Mouse (Mus musculus): ENCODE data around the gene Pabpc1l. TPM values are rescaled to one million over a fixed set of nuclear protein-coding genes. Genes with fewer than 3 reads are reported as not detected.

Gene Pabpc1l
- polyA plus RNA-seq (2015; fragmentation: Nextera tagmentation; extraction: Ambion mirVana): 1.8 and 2.5 TPM in 2 replicates

GRCm38 (mm10) chr2:164025150-164025549 is at the start of gene Pabpc1l:
Gene Pabpc1l, plus strand, starts transcription at chr2:164025450.
- Histone ChIP-seq H3K4me2 (ENCODE audit: low read length) (no peak within 1 kb of the TSS), H3K4me3 (ENCODE audit: low read depth, low read length) (no peak within 1 kb of the TSS), H3K27me3 (ENCODE audit: control insufficient read depth, insufficient read depth, low read depth, low read length) (no peaks in the 10 kb centered on the region), H3K4me1 (ENCODE audit: control insufficient read depth, insufficient read depth, low read length) (no peaks in the 10 kb centered on the region), H3K9ac (ENCODE audit: low read depth, low read length) (no peak within 1 kb of the TSS), H3K27ac (ENCODE audit: low read length) (no peak within 1 kb of the TSS), H3K36me3 (ENCODE audit: control insufficient read depth, insufficient read depth, low read length) (peaks cover under 1% of the 10 kb centered on the region; the same call in 1 of the 2 replicates), H3K9me3 (replicated peaks; ENCODE audit: control insufficient read depth, low read length, poor library complexity, severe bottlenecking) (no peaks in the 10 kb centered on the region)
- 85% methylated on average over 16 of the region's 16 CpGs for WGBS
- ATAC-seq: no peak

- no peak for ATAC-seq
- WGBS: 84% methylated on average over 6 of the region's 7 CpGs
- peaks cover 4% of the 10 kb centered on the region; the same call in 1 of the 2 replicates for H3K9me3 ChIP-seq (replicated peaks; ENCODE audit: control insufficient read depth, low read length, poor library complexity, severe bottlenecking)
These were observed 48.8 kb upstream of the Pabpc1l start for GRCm38 (mm10) chr2:163976448-163976847.

GRCm38 (mm10) chr2:163987233-163987632 is 38.0 kb upstream of the Pabpc1l start:
- no peak overlapping the region for H3K4me3 ChIP-seq (ENCODE audit: low read depth, low read length)
- no peaks in the 10 kb centered on the region for H3K4me1 ChIP-seq (ENCODE audit: control insufficient read depth, insufficient read depth, low read length)
- 83% methylated on average over 8 of the region's 8 CpGs for WGBS
- ATAC-seq: no peak
- H3K9ac ChIP-seq (ENCODE audit: low read depth, low read length): no peak overlapping the region
- H3K9me3 ChIP-seq (replicated peaks; ENCODE audit: control insufficient read depth, low read length, poor library complexity, severe bottlenecking): no peaks in the 10 kb centered on the region
- no peak overlapping the region for H3K4me2 ChIP-seq (ENCODE audit: low read length)
- H3K27me3 ChIP-seq (ENCODE audit: control insufficient read depth, insufficient read depth, low read depth, low read length): no peaks in the 10 kb centered on the region
- no peak overlapping the region for H3K27ac ChIP-seq (ENCODE audit: low read length)
- H3K36me3 ChIP-seq (ENCODE audit: control insufficient read depth, insufficient read depth, low read length): no peaks in the 10 kb centered on the region

More at GRCm38 (mm10) chr2:163976448-163976847, 48.8 kb upstream of the Pabpc1l start:
- H3K4me3 ChIP-seq (ENCODE audit: low read depth, low read length): no peak overlapping the region
- no peak overlapping the region for H3K9ac ChIP-seq (ENCODE audit: low read depth, low read length)
- no peaks in the 10 kb centered on the region for H3K27me3 ChIP-seq (ENCODE audit: control insufficient read depth, insufficient read depth, low read depth, low read length)
- H3K27ac ChIP-seq (ENCODE audit: low read length): no peak overlapping the region
- H3K36me3 ChIP-seq (ENCODE audit: control insufficient read depth, insufficient read depth, low read length): no peaks in the 10 kb centered on the region
- H3K4me1 ChIP-seq (ENCODE audit: control insufficient read depth, insufficient read depth, low read length): no peaks in the 10 kb centered on the region
- no peak overlapping the region for H3K4me2 ChIP-seq (ENCODE audit: low read length)

GRCm38 (mm10) chr2:163992871-163993270 is 32.4 kb upstream of the Pabpc1l start:
- Histone ChIP-seq H3K36me3 (ENCODE audit: control insufficient read depth, insufficient read depth, low read length) (no peaks in the 10 kb centered on the region), H3K4me2 (ENCODE audit: low read length) (no peak overlapping the region), H3K27me3 (ENCODE audit: control insufficient read depth, insufficient read depth, low read depth, low read length) (no peaks in the 10 kb centered on the region), H3K27ac (ENCODE audit: low read length) (no peak overlapping the region), H3K9ac (ENCODE audit: low read depth, low read length) (no peak overlapping the region), H3K4me3 (ENCODE audit: low read depth, low read length) (no peak overlapping the region), H3K4me1 (ENCODE audit: control insufficient read depth, insufficient read depth, low read length) (peaks cover 23% of the 10 kb centered on the region), H3K9me3 (replicated peaks; ENCODE audit: control insufficient read depth, low read length, poor library complexity, severe bottlenecking) (no peaks in the 10 kb centered on the region)
- 94% methylated on average over 2 of the region's 2 CpGs for WGBS
- no peak for ATAC-seq

GRCm38 (mm10) chr2:163994654-163994976 is 30.6 kb upstream of the Pabpc1l start, which contains the start of gene Ywhab:
Gene Ywhab, plus strand, starts transcription at chr2:163994960.
- H3K9me3 ChIP-seq (replicated peaks; ENCODE audit: control insufficient read depth, low read length, poor library complexity, severe bottlenecking): no peaks in the 10 kb centered on the region
- peak within 1 kb of the TSS; percentile 75 for H3K4me2 ChIP-seq (ENCODE audit: low read length)
- H3K4me1 ChIP-seq (ENCODE audit: control insufficient read depth, insufficient read depth, low read length): peaks cover 30% of the 10 kb centered on the region
- H3K27ac ChIP-seq (ENCODE audit: low read length): peak within 1 kb of the TSS; percentile 85
- H3K9ac ChIP-seq (ENCODE audit: low read depth, low read length): peak within 1 kb of the TSS; percentile 93
- H3K36me3 ChIP-seq (ENCODE audit: control insufficient read depth, insufficient read depth, low read length): no peaks in the 10 kb centered on the region
- no peaks in the 10 kb centered on the region for H3K27me3 ChIP-seq (ENCODE audit: control insufficient read depth, insufficient read depth, low read depth, low read length)
- ATAC-seq: no peak
- 0% methylated on average over 10 of the region's 14 CpGs for WGBS
- H3K4me3 ChIP-seq (ENCODE audit: low read depth, low read length): peak within 1 kb of the TSS; percentile 99

GRCm38 (mm10) chr2:163994977-163995862 is 30.0 kb upstream of the Pabpc1l start:
- Histone ChIP-seq H3K9ac (ENCODE audit: low read depth, low read length) (peak overlapping the region; percentile 93), H3K4me3 (ENCODE audit: low read depth, low read length) (peak overlapping the region; percentile 99), H3K4me1 (ENCODE audit: control insufficient read depth, insufficient read depth, low read length) (peaks cover 31% of the 10 kb centered on the region), H3K4me2 (ENCODE audit: low read length) (peak overlapping the region; percentile 75), H3K27me3 (ENCODE audit: control insufficient read depth, insufficient read depth, low read depth, low read length) (no peaks in the 10 kb centered on the region), H3K27ac (ENCODE audit: low read length) (peak overlapping the region; percentile 85), H3K36me3 (ENCODE audit: control insufficient read depth, insufficient read depth, low read length) (no peaks in the 10 kb centered on the region), H3K9me3 (replicated peaks; ENCODE audit: control insufficient read depth, low read length, poor library complexity, severe bottlenecking) (no peaks in the 10 kb centered on the region)
- ATAC-seq: peak; percentile 100
- whole genome bisulfite sequencing: under 1% methylated on average over 65 of the region's 79 CpGs

GRCm38 (mm10) chr2:163996275-163996674 is 29.0 kb upstream of the Pabpc1l start:
- no peaks in the 10 kb centered on the region for H3K27me3 ChIP-seq (ENCODE audit: control insufficient read depth, insufficient read depth, low read depth, low read length)
- H3K27ac ChIP-seq (ENCODE audit: low read length): no peak overlapping the region
- WGBS: 82% methylated on average over 6 of the region's 6 CpGs
- peak overlapping the region; percentile 93 for H3K9ac ChIP-seq (ENCODE audit: low read depth, low read length)
- peak overlapping the region; percentile 99 for H3K4me3 ChIP-seq (ENCODE audit: low read depth, low read length)
- no peaks in the 10 kb centered on the region for H3K9me3 ChIP-seq (replicated peaks; ENCODE audit: control insufficient read depth, low read length, poor library complexity, severe bottlenecking)
- H3K4me1 ChIP-seq (ENCODE audit: control insufficient read depth, insufficient read depth, low read length): peaks cover 34% of the 10 kb centered on the region
- H3K4me2 ChIP-seq (ENCODE audit: low read length): peak overlapping the region; percentile 75
- no peak for ATAC-seq
- H3K36me3 ChIP-seq (ENCODE audit: control insufficient read depth, insufficient read depth, low read length): no peaks in the 10 kb centered on the region

- WGBS: 72% methylated on average over 5 of the region's 5 CpGs
These were observed 28.4 kb upstream of the Pabpc1l start for GRCm38 (mm10) chr2:163996899-163997298.

GRCm38 (mm10) chr2:163998981-163999380 is 26.3 kb upstream of the Pabpc1l start:
- no peaks in the 10 kb centered on the region for H3K9me3 ChIP-seq (replicated peaks; ENCODE audit: control insufficient read depth, low read length, poor library complexity, severe bottlenecking)
- ATAC-seq: no peak
- H3K4me3 ChIP-seq (ENCODE audit: low read depth, low read length): no peak overlapping the region
- H3K9ac ChIP-seq (ENCODE audit: low read depth, low read length): no peak overlapping the region
- peaks cover 33% of the 10 kb centered on the region for H3K4me1 ChIP-seq (ENCODE audit: control insufficient read depth, insufficient read depth, low read length)
- no peaks in the 10 kb centered on the region for H3K27me3 ChIP-seq (ENCODE audit: control insufficient read depth, insufficient read depth, low read depth, low read length)
- WGBS: 88% methylated on average over 6 of the region's 6 CpGs
- H3K4me2 ChIP-seq (ENCODE audit: low read length): no peak overlapping the region
- H3K36me3 ChIP-seq (ENCODE audit: control insufficient read depth, insufficient read depth, low read length): no peaks in the 10 kb centered on the region
- no peak overlapping the region for H3K27ac ChIP-seq (ENCODE audit: low read length)

More at GRCm38 (mm10) chr2:163996899-163997298, 28.4 kb upstream of the Pabpc1l start:
- H3K27me3 ChIP-seq (ENCODE audit: control insufficient read depth, insufficient read depth, low read depth, low read length): no peaks in the 10 kb centered on the region
- peak overlapping the region; percentile 9; the same call in 1 of the 2 replicates for H3K4me3 ChIP-seq (ENCODE audit: low read depth, low read length)
- peaks cover 34% of the 10 kb centered on the region for H3K4me1 ChIP-seq (ENCODE audit: control insufficient read depth, insufficient read depth, low read length)
- no peaks in the 10 kb centered on the region for H3K36me3 ChIP-seq (ENCODE audit: control insufficient read depth, insufficient read depth, low read length)
- no peak overlapping the region for H3K27ac ChIP-seq (ENCODE audit: low read length)
- ATAC-seq: no peak
- H3K4me2 ChIP-seq (ENCODE audit: low read length): peak overlapping the region; percentile 34; the same call in 1 of the 2 replicates
- H3K9ac ChIP-seq (ENCODE audit: low read depth, low read length): no peak overlapping the region
- no peaks in the 10 kb centered on the region for H3K9me3 ChIP-seq (replicated peaks; ENCODE audit: control insufficient read depth, low read length, poor library complexity, severe bottlenecking)
